Mouse (Mus musculus): ENCODE data around the gene Alg5. TPM values are rescaled to one million over a fixed set of nuclear protein-coding genes. Genes with fewer than 3 reads are reported as not detected.

Alg5 gene
- total RNA-seq (2014; rRNA removed; ENCODE audit: low replicate concordance) (10.4 and 26.9 TPM in 2 replicates), polyA plus RNA-seq (2015; fragmentation: Nextera tagmentation; extraction: Ambion mirVana) (37.3 and 41.3 TPM in 2 replicates)

- H3K9me3 ChIP-seq (replicated peaks; ENCODE audit: control insufficient read depth, low read length): no peaks in the 10 kb centered on the region
- H3K27me3 ChIP-seq (ENCODE audit: control insufficient read depth, insufficient read depth, low read length): no peaks in the 10 kb centered on the region
- H3K36me3 ChIP-seq (replicated peaks; ENCODE audit: control insufficient read depth, insufficient read depth, low read length): peaks cover 36% of the 10 kb centered on the region
- H3K4me3 ChIP-seq (ENCODE audit: low read depth, low read length): peak within 1 kb of the TSS; percentile 76
- peaks cover 12% of the 10 kb centered on the region; the same call in 1 of the 2 replicates for H3K4me1 ChIP-seq (ENCODE audit: control insufficient read depth, insufficient read depth)
- peak within 1 kb of the TSS; percentile 90 for H3K9ac ChIP-seq (replicated peaks; ENCODE audit: low read depth, low read length)
- ATAC-seq (ENCODE audit: insufficient read depth, low read depth): peak; percentile 85
- DNase-seq (ENCODE audit: low spot score): peak; percentile 61
- H3K27ac ChIP-seq (ENCODE audit: low read depth): peak within 1 kb of the TSS; percentile 98
- peak within 1 kb of the TSS; percentile 91 for H3K4me2 ChIP-seq (ENCODE audit: low read depth, low read length)
- WGBS: 1% methylated on average over 51 of the region's 65 CpGs
- no peak for TF ChIP-seq EP300 (IDR thresholded peaks at IDR 0.05; ENCODE audit: low read depth)
- peak; percentile 78 for TF ChIP-seq CTCF (IDR thresholded peaks at IDR 0.05; ENCODE audit: low read depth)
Observed at GRCm38 (mm10) chr3:54735247-54736046, at the start of gene Alg5, which contains the start of gene Exosc8. Gene Alg5, plus strand, starts transcription at chr3:54735539. Gene Exosc8, minus strand, starts transcription at chr3:54735393.

GRCm38 (mm10) chr3:54687245-54687644 lies 48.1 kb upstream of the Alg5 start:
- Histone ChIP-seq H3K9me3 (replicated peaks; ENCODE audit: control insufficient read depth, low read length) (no peaks in the 10 kb centered on the region), H3K4me2 (ENCODE audit: low read depth, low read length) (no peak overlapping the region), H3K36me3 (replicated peaks; ENCODE audit: control insufficient read depth, insufficient read depth, low read length) (no peaks in the 10 kb centered on the region), H3K27me3 (ENCODE audit: control insufficient read depth, insufficient read depth, low read length) (no peaks in the 10 kb centered on the region), H3K27ac (ENCODE audit: low read depth) (no peak overlapping the region), H3K4me3 (ENCODE audit: low read depth, low read length) (no peak overlapping the region), H3K9ac (replicated peaks; ENCODE audit: low read depth, low read length) (no peak overlapping the region), H3K4me1 (ENCODE audit: control insufficient read depth, insufficient read depth) (no peaks in the 10 kb centered on the region)
- DNase-seq (ENCODE audit: low spot score): no peak
- ATAC-seq (ENCODE audit: insufficient read depth, low read depth): no peak
- 64% methylated on average over 2 of the region's 2 CpGs for WGBS
- no peak for TF ChIP-seq CTCF (IDR thresholded peaks at IDR 0.05; ENCODE audit: low read depth)
- no peak for TF ChIP-seq EP300 (IDR thresholded peaks at IDR 0.05; ENCODE audit: low read depth)

GRCm38 (mm10) chr3:54689091-54689490 lies 46.2 kb upstream of the Alg5 start:
- ATAC-seq (ENCODE audit: insufficient read depth, low read depth): no peak
- peak; percentile 53 for DNase-seq (ENCODE audit: low spot score)
- Histone ChIP-seq H3K9ac (replicated peaks; ENCODE audit: low read depth, low read length) (no peak overlapping the region), H3K36me3 (replicated peaks; ENCODE audit: control insufficient read depth, insufficient read depth, low read length) (no peaks in the 10 kb centered on the region), H3K4me2 (ENCODE audit: low read depth, low read length) (no peak overlapping the region), H3K9me3 (replicated peaks; ENCODE audit: control insufficient read depth, low read length) (no peaks in the 10 kb centered on the region), H3K4me1 (ENCODE audit: control insufficient read depth, insufficient read depth) (no peaks in the 10 kb centered on the region), H3K27ac (ENCODE audit: low read depth) (no peak overlapping the region), H3K27me3 (ENCODE audit: control insufficient read depth, insufficient read depth, low read length) (no peaks in the 10 kb centered on the region), H3K4me3 (ENCODE audit: low read depth, low read length) (no peak overlapping the region)
- TF ChIP-seq EP300 (IDR thresholded peaks at IDR 0.05; ENCODE audit: low read depth) (no peak), CTCF (IDR thresholded peaks at IDR 0.05; ENCODE audit: low read depth) (peak; percentile 43)
- 26% methylated on average over 2 of the region's 2 CpGs for WGBS

GRCm38 (mm10) chr3:54692202-54693055 lies 42.9 kb upstream of the Alg5 start, which contains the start of gene Supt20:
Gene Supt20, plus strand, starts transcription at chr3:54692807.
- no peaks in the 10 kb centered on the region for H3K9me3 ChIP-seq (replicated peaks; ENCODE audit: control insufficient read depth, low read length)
- H3K9ac ChIP-seq (replicated peaks; ENCODE audit: low read depth, low read length): peak within 1 kb of the TSS; percentile 68
- H3K27me3 ChIP-seq (ENCODE audit: control insufficient read depth, insufficient read depth, low read length): no peaks in the 10 kb centered on the region
- peak within 1 kb of the TSS; percentile 90 for H3K27ac ChIP-seq (ENCODE audit: low read depth)
- H3K4me2 ChIP-seq (ENCODE audit: low read depth, low read length): peak within 1 kb of the TSS; percentile 74
- ATAC-seq (ENCODE audit: insufficient read depth, low read depth) (peak; percentile 99), DNase-seq (ENCODE audit: low spot score) (peak; percentile 98)
- TF ChIP-seq CTCF (IDR thresholded peaks at IDR 0.05; ENCODE audit: low read depth) (no peak), EP300 (IDR thresholded peaks at IDR 0.05; ENCODE audit: low read depth) (no peak; the same call in 1 of the 2 replicates)
- peaks cover 22% of the 10 kb centered on the region for H3K36me3 ChIP-seq (replicated peaks; ENCODE audit: control insufficient read depth, insufficient read depth, low read length)
- peaks cover 5% of the 10 kb centered on the region; the same call in 1 of the 2 replicates for H3K4me1 ChIP-seq (ENCODE audit: control insufficient read depth, insufficient read depth)
- H3K4me3 ChIP-seq (ENCODE audit: low read depth, low read length): peak within 1 kb of the TSS; percentile 93
- WGBS: 1% methylated on average over 65 of the region's 65 CpGs

GRCm38 (mm10) chr3:54693056-54693415 lies 42.3 kb upstream of the Alg5 start:
- peak overlapping the region; percentile 68 for H3K9ac ChIP-seq (replicated peaks; ENCODE audit: low read depth, low read length)
- peak overlapping the region; percentile 90 for H3K27ac ChIP-seq (ENCODE audit: low read depth)
- H3K36me3 ChIP-seq (replicated peaks; ENCODE audit: control insufficient read depth, insufficient read depth, low read length): peaks cover 26% of the 10 kb centered on the region
- H3K9me3 ChIP-seq (replicated peaks; ENCODE audit: control insufficient read depth, low read length): no peaks in the 10 kb centered on the region
- no peak for TF ChIP-seq EP300 (IDR thresholded peaks at IDR 0.05; ENCODE audit: low read depth)
- no peak for TF ChIP-seq CTCF (IDR thresholded peaks at IDR 0.05; ENCODE audit: low read depth)
- ATAC-seq (ENCODE audit: insufficient read depth, low read depth): peak; percentile 21
- peaks cover 5% of the 10 kb centered on the region; the same call in 1 of the 2 replicates for H3K4me1 ChIP-seq (ENCODE audit: control insufficient read depth, insufficient read depth)
- under 1% methylated on average over 8 of the region's 8 CpGs for WGBS
- H3K4me2 ChIP-seq (ENCODE audit: low read depth, low read length): peak overlapping the region; percentile 73
- H3K27me3 ChIP-seq (ENCODE audit: control insufficient read depth, insufficient read depth, low read length): no peaks in the 10 kb centered on the region
- no peak for DNase-seq (ENCODE audit: low spot score)
- peak overlapping the region; percentile 93 for H3K4me3 ChIP-seq (ENCODE audit: low read depth, low read length)

All from heart, postnatal 0 days (tissue).